Mouse (Mus musculus) heart, adult 2 months (tissue): ENCODE results near the gene Pom121l2.

Source experiments
- CTCF ChIP-seq: fragments of 200-600 bp; IDR thresholded peaks from 2 replicates; pipeline ENCODE4 v1.8.1; 2022; ENCODE audit warnings: antibody characterized with exemption, mild to moderate bottlenecking, moderate library complexity
- EP300 ChIP-seq: fragments of 200-500 bp; IDR thresholded peaks from 2 replicates; pipeline ENCODE4 v1.6.1; 2011; ENCODE audit warnings: low read depth, low read length, control low read depth; ENCODE audit not compliant: insufficient read depth
- POLR2A ChIP-seq: fragments of 200-500 bp; IDR thresholded peaks from 2 replicates; pipeline ENCODE4 v1.6.1; 2011; ENCODE audit warnings: mild to moderate bottlenecking, low read depth, low read length, control low read depth; ENCODE audit not compliant: insufficient read depth

DNA sequence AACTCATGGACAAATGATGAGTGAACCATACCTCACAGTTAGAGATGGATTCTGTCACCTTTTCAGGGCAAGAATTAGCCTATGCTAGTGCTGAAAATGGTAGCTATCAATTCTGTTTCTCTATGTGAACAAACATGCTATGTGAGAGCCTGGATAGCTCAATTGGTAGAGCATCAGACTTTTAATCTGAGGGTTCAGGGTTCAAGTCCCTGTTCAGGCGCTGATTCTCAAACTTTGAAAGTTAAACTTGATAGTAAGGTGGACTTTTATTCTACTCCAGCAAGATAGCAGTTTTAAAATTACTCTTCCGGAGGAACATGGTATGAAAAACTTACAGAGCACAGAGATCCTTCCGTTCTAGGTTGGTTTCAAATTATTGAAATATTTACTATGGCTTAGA lies 9.4 kb upstream of the Pom121l2 start:
- TF ChIP-seq POLR2A (no peak), EP300 (no peak), CTCF (no peak)
